Mouse (Mus musculus) embryonic facial prominence, embryonic 13.5 days (tissue): ENCODE results near the gene Fhod1. TPM values are rescaled to one million over a fixed set of nuclear protein-coding genes. Genes with fewer than 3 reads are reported as not detected.
A peak's percentile ranks its signal among the peaks of the same experiment; 100 is the strongest.
"Not testable (repeated sequence)": the region's sequence is repeated elsewhere in the genome, so short reads cannot be mapped to it uniquely, and the experiment has no call there.

Source experiments
- ATAC-seq: fragments of 200-750 bp; cut with Nextera tagmentation; 2 replicates; pipeline ENCODE4 v1.8.0; 2017; ENCODE audit warnings: low read depth; ENCODE audit not compliant: insufficient number of reproducible peaks, insufficient read depth, low FRiP score, low TSS enrichment
- H3K27ac ChIP-seq: fragments of 300-500 bp; sonication (generic); 2 replicates; pipeline ENCODE4 v1.5.1; 2015; ENCODE audit warnings: moderate library complexity, mild to moderate bottlenecking, inconsistent platforms
- H3K27me3 ChIP-seq: fragments of 300-500 bp; sonication (generic); 2 replicates; pipeline ENCODE4 v1.6.1; 2015; ENCODE audit warnings: mild to moderate bottlenecking, inconsistent platforms
- H3K36me3 ChIP-seq: fragments of 300-500 bp; sonication (generic); 2 replicates; pipeline ENCODE4 v1.6.1; 2015; ENCODE audit warnings: mild to moderate bottlenecking, inconsistent platforms
- H3K4me1 ChIP-seq: fragments of 300-500 bp; sonication (generic); 2 replicates; pipeline ENCODE4 v1.6.1; 2015; ENCODE audit warnings: inconsistent platforms
- H3K4me2 ChIP-seq: fragments of 300-500 bp; sonication (generic); 2 replicates; pipeline ENCODE4 v1.6.1; 2015; ENCODE audit warnings: moderate library complexity, mild to moderate bottlenecking, inconsistent platforms
- H3K4me3 ChIP-seq: fragments of 300-500 bp; sonication (generic); 2 replicates; pipeline ENCODE4 v1.5.1; 2015; ENCODE audit warnings: mild to moderate bottlenecking, inconsistent platforms
- H3K9ac ChIP-seq: fragments of 300-500 bp; sonication (generic); 2 replicates; pipeline ENCODE4 v1.6.1; 2015; ENCODE audit warnings: mild to moderate bottlenecking, inconsistent platforms
- H3K9me3 ChIP-seq: fragments of 300-500 bp; sonication (generic); 2 replicates; pipeline ENCODE4 v1.6.1; 2016; ENCODE audit warnings: inconsistent platforms
- WGBS: fragments of 180-500 bp; shearing (Covaris S2); methylation state at CpG from one replicate; pipeline ENCODE4 v1.1.7; 2015; ENCODE audit warnings: mixed read lengths; 5-methylcytosine and 5-hydroxymethylcytosine counted together
- polyA plus RNA-seq: library from polyadenylated mRNA; unstranded; fragments of >200 nt; fragmentation: Nextera tagmentation; extraction: Ambion mirVana; gene quantifications from 2 replicates; pipeline ENCODE4 v1.2.1, GENCODE M21; 2015

The Fhod1 gene
- polyA plus RNA-seq, 1 experiment from 2014 or later = 2.3 TPM

GRCm38 (mm10) chr8:105303874-105304273 is 43.9 kb downstream of the Fhod1 start:
- WGBS = 83% methylated on average over 9 of the region's 9 CpGs
- H3K36me3 ChIP-seq = peaks cover 78% of the 10 kb centered on the region

GRCm38 (mm10) chr8:105303396-105303795 is 44.4 kb downstream of the Fhod1 start:
- H3K4me2 ChIP-seq = no peak overlapping the region
- no peak overlapping the region for H3K27ac ChIP-seq
- ATAC-seq = no peak
- no peak overlapping the region for H3K9ac ChIP-seq
- H3K4me3 ChIP-seq = no peak overlapping the region
- H3K9me3 ChIP-seq = no peaks in the 10 kb centered on the region
- 85% methylated on average over 8 of the region's 8 CpGs for WGBS
- H3K4me1 ChIP-seq = peaks cover 35% of the 10 kb centered on the region
- peaks cover 77% of the 10 kb centered on the region for H3K36me3 ChIP-seq
- no peaks in the 10 kb centered on the region for H3K27me3 ChIP-seq

More at GRCm38 (mm10) chr8:105303874-105304273, 43.9 kb downstream of the Fhod1 start:
- H3K27me3 ChIP-seq = no peaks in the 10 kb centered on the region
- peak overlapping the region; percentile 64 for H3K27ac ChIP-seq
- no peak overlapping the region for H3K4me3 ChIP-seq
- peaks cover 30% of the 10 kb centered on the region for H3K4me1 ChIP-seq
- no peak overlapping the region for H3K9ac ChIP-seq
- no peaks in the 10 kb centered on the region for H3K9me3 ChIP-seq
- no peak overlapping the region for H3K4me2 ChIP-seq
- no peak for ATAC-seq

DNA sequence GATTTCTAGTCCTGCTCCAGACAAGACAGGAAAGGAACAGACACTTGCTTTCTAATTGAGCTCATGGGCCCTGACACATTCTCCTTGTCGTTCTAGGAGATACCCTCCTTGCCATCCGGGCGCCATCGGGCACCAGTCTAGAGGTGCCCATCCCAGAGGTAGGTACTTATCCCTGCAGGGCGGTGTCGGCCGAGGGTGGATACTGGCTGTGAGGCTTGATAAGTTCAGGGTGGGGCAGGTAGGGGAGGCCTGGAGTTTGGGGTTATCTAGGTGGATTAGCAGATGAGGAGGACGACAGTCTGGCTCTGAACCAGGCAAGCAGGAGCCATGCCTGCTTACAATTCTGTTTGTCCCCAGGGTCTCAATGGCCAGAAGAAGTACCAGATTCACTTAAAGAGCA is 47.8 kb downstream of the Fhod1 start:
- Histone ChIP-seq H3K9me3 (no peaks in the 10 kb centered on the region), H3K36me3 (peaks cover 59% of the 10 kb centered on the region), H3K4me1 (peaks cover 26% of the 10 kb centered on the region), H3K4me2 (no peak overlapping the region), H3K4me3 (no peak overlapping the region), H3K27me3 (no peaks in the 10 kb centered on the region), H3K27ac (no peak overlapping the region), H3K9ac (no peak overlapping the region)
- WGBS = 92% methylated on average over 8 of the region's 8 CpGs
- no peak for ATAC-seq

GRCm38 (mm10) chr8:105298351-105299252 is 49.2 kb downstream of the Fhod1 start:
- Histone ChIP-seq H3K9ac (peak overlapping the region; percentile 95), H3K27ac (no peak overlapping the region), H3K27me3 (peaks cover under 1% of the 10 kb centered on the region), H3K4me2 (peak overlapping the region; percentile 96), H3K4me3 (peak overlapping the region; percentile 99), H3K4me1 (peaks cover 16% of the 10 kb centered on the region), H3K9me3 (no peaks in the 10 kb centered on the region), H3K36me3 (peaks cover 49% of the 10 kb centered on the region)
- WGBS = 57% methylated on average over 18 of the region's 18 CpGs
- no peak for ATAC-seq

GRCm38 (mm10) chr8:105297511-105298192 is 50.1 kb downstream of the Fhod1 start, which contains the start of gene E2f4:
Gene E2f4, plus strand, starts transcription at chr8:105297663.
- Histone ChIP-seq H3K4me3 (peak within 1 kb of the TSS; percentile 99), H3K9me3 (no peaks in the 10 kb centered on the region), H3K36me3 (peaks cover 40% of the 10 kb centered on the region), H3K4me2 (peak within 1 kb of the TSS; percentile 96), H3K27ac (peak within 1 kb of the TSS; percentile 60; the same call in 1 of the 2 replicates), H3K27me3 (peaks cover 10% of the 10 kb centered on the region), H3K4me1 (peaks cover 16% of the 10 kb centered on the region), H3K9ac (peak within 1 kb of the TSS; percentile 95)
- WGBS = under 1% methylated on average over 58 of the region's 58 CpGs
- peak; percentile 64; the same call in 1 of the 2 replicates for ATAC-seq

DNA sequence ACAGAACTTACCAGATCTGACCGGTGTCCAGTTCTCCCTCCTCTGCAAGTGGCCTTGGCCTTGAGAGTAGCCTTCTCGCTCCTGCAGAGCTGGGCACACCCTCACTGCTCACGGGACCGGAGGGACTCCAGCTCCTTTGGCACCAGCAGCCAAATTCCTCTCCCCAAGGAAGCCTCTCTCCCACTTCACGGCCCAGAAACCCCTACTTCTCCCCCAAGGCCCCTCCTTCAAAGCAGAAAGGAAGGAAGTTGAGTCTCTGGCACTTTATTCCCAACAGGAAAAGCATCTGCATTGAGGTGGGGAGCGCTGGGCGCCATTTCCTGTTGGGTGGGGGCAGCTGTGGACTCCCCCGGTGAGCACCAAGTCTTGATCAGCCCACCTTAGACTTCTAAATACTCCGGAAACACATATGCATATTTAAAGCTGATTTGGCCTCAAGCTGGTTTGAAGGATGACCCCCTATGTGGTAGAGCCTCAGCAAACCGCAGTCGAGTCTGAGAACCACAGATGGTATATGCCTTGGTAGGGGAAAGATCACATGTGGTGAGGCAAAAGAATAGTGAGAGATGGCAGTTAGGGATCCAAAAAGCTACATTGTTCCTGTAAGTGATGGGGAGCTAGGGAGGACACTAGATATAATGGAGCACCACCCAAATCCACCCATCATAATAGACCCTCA is 51.7 kb downstream of the Fhod1 start, which contains the start of gene Exoc3l:
Exoc3l (minus strand) TSS at position 207 of the 679 bp plus-strand sequence.
- H3K4me3 ChIP-seq = peak within 1 kb of the TSS; percentile 99
- peaks cover 16% of the 10 kb centered on the region for H3K27me3 ChIP-seq
- no peak for ATAC-seq
- peaks cover 23% of the 10 kb centered on the region for H3K36me3 ChIP-seq
- H3K27ac ChIP-seq = peak within 1 kb of the TSS; percentile 41; the same call in 1 of the 2 replicates
- H3K4me1 ChIP-seq = peaks cover 16% of the 10 kb centered on the region
- no peaks in the 10 kb centered on the region for H3K9me3 ChIP-seq
- H3K9ac ChIP-seq = peak within 1 kb of the TSS; percentile 95
- H3K4me2 ChIP-seq = peak within 1 kb of the TSS; percentile 96
- 69% methylated on average over 11 of the region's 11 CpGs for WGBS

DNA sequence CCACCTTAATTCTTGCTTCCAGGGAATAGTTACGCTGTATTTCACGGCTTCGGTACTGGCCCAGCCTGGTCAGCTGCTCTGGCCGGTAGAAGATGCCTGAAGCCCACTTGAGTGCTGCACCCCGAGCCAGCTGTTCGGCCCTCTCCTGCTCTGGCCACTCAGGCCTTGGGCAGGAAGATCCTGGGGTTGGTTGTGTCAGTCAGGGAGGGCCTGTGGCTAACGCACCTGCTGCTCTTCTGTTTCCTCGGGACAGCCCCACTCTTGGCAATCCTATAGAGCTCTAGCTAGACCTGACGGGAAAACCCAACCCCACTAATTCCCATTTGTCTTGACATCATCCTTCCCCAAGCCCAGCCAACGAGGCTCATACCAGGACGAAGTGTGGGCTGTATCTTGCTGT is 52.5 kb downstream of the Fhod1 start:
- ATAC-seq = no peak
- 72% methylated on average over 11 of the region's 11 CpGs for WGBS
- H3K4me2 ChIP-seq = 0 out of 2 replicates have a peak overlapping the region, but pooled peaks have one; percentile 1
- no peak overlapping the region; the same call in 1 of the 2 replicates for H3K4me3 ChIP-seq
- H3K27ac ChIP-seq = no peak overlapping the region
- 0 out of 2 replicates have a peak overlapping the region, but pooled peaks have one; percentile 4 for H3K9ac ChIP-seq
- H3K4me1 ChIP-seq = peaks cover 22% of the 10 kb centered on the region
- peaks cover 16% of the 10 kb centered on the region for H3K36me3 ChIP-seq
- H3K9me3 ChIP-seq = no peaks in the 10 kb centered on the region
- H3K27me3 ChIP-seq = peaks cover 22% of the 10 kb centered on the region

GRCm38 (mm10) chr8:105294776-105295175 is 53.0 kb downstream of the Fhod1 start:
- no peak overlapping the region for H3K4me3 ChIP-seq
- peaks cover 27% of the 10 kb centered on the region for H3K27me3 ChIP-seq
- H3K36me3 ChIP-seq = peaks cover 11% of the 10 kb centered on the region
- 0 out of 2 replicates have a peak overlapping the region, but pooled peaks have one; percentile 1 for H3K4me2 ChIP-seq
- 0 out of 2 replicates have a peak overlapping the region, but pooled peaks have one; percentile 4 for H3K9ac ChIP-seq
- H3K27ac ChIP-seq = no peak overlapping the region
- peaks cover 27% of the 10 kb centered on the region for H3K4me1 ChIP-seq
- ATAC-seq = no peak
- no peaks in the 10 kb centered on the region for H3K9me3 ChIP-seq
- 54% methylated on average over 9 of the region's 9 CpGs for WGBS

DNA sequence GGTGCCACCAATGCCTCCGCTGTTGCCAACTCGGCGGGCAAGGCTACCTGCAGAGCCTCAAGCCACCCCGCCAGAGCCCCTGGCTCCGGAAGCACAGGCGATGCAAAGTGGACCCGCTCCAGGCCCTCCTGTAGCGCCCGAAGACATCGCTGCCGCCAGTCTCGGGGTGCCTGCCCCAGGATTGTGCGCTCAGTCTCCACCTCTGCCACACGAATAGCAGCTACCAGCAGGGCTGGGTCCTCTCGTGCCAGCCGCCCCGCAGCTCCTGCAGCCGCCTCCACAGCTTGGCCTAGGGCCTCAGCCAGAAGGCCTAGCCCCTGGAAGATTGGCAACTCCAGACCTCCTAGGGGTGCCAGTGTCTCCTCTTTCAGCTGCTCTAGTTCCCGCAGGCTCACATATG is 54.3 kb downstream of the Fhod1 start:
- Histone ChIP-seq H3K4me2 (no peak overlapping the region), H3K9ac (no peak overlapping the region), H3K27me3 (peaks cover 29% of the 10 kb centered on the region), H3K36me3 (no peaks in the 10 kb centered on the region), H3K4me1 (peaks cover 29% of the 10 kb centered on the region), H3K27ac (no peak overlapping the region), H3K9me3 (no peaks in the 10 kb centered on the region), H3K4me3 (no peak overlapping the region)
- ATAC-seq = no peak
- WGBS = 59% methylated on average over 19 of the region's 19 CpGs

DNA sequence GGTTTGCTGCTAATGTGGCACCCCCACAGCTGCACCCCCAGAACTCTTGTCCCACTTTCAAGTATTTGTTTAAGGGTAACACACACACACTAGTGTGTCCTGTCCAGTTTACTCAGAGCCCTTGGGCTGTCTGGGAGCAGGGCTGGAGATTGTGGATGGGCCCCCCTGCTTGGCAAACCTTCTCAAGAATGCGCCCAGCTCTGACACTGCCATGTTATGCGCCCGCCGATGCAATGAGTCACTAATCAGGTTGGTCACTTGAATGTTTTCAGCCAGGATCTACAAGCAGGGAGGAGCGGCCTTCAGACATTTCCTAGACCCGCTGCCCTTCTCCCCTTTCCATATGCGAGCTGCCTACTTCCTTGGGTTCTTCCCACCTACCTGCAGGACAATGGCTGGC is 55.3 kb downstream of the Fhod1 start:
- Histone ChIP-seq H3K4me3 (no peak overlapping the region), H3K4me1 (peaks cover 30% of the 10 kb centered on the region), H3K9me3 (no peaks in the 10 kb centered on the region), H3K36me3 (no peaks in the 10 kb centered on the region), H3K4me2 (no peak overlapping the region), H3K27me3 (peaks cover 29% of the 10 kb centered on the region), H3K27ac (no peak overlapping the region), H3K9ac (no peak overlapping the region)
- 86% methylated on average over 7 of the region's 7 CpGs for WGBS
- no peak for ATAC-seq

DNA sequence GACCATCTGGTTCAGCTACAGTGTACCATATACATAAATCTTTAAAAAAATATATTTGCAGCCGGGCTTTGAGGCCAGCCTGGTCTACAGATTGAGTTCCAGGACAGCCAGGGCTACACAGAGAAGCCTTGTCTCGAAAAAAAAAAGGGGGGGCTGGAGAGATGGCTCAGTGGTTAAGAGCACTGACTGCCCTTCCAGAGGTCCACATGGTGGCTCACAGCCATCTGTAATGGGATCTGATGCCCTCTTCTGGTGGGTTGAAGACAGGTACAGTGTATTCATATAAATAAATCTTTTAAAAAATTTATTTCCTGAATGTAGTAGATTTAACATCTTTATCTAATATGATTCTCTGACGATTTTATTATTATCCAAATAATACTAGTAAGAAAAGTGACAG is 56.0 kb downstream of the Fhod1 start:
- Histone ChIP-seq H3K4me1 (peaks cover 26% of the 10 kb centered on the region), H3K27me3 (peaks cover 29% of the 10 kb centered on the region)
- not testable (repeated sequence) for H3K9ac ChIP-seq, H3K4me2 ChIP-seq, H3K36me3 ChIP-seq, H3K9me3 ChIP-seq, H3K4me3 ChIP-seq, ATAC-seq, H3K27ac ChIP-seq
- 63% methylated on average over 3 of the region's 3 CpGs for WGBS
